Mouse (Mus musculus): ENCODE data around the gene Kpna1. TPM values are rescaled to one million over a fixed set of nuclear protein-coding genes. Genes with fewer than 3 reads are reported as not detected.
A peak's percentile ranks its signal among the peaks of the same experiment; 100 is the strongest.
"Not testable (repeated sequence)": the region's sequence is repeated elsewhere in the genome, so short reads cannot be mapped to it uniquely, and the experiment has no call there.

The Kpna1 gene
- polyA plus RNA-seq, 1 experiment from 2014 or later: 104 TPM

GRCm38 (mm10) chr16:36028120-36028519 lies 49.6 kb downstream of the Kpna1 start:
- ATAC-seq (ENCODE audit: low FRiP score, low TSS enrichment); H3K4me1 ChIP-seq (ENCODE audit: control insufficient read depth, insufficient read depth, low read length); DNase-seq; H3K9me3 ChIP-seq (ENCODE audit: control insufficient read depth, low read length); H3K9ac ChIP-seq (replicated peaks; ENCODE audit: low read length); H3K27ac ChIP-seq (replicated peaks; ENCODE audit: low read depth, low read length); H3K4me3 ChIP-seq (replicated peaks; ENCODE audit: low read depth, low read length); H3K4me2 ChIP-seq (ENCODE audit: low read length); H3K27me3 ChIP-seq (ENCODE audit: control insufficient read depth, insufficient read depth, low read length): not testable (repeated sequence)
- peaks cover 56% of the 10 kb centered on the region for H3K36me3 ChIP-seq (ENCODE audit: control insufficient read depth, insufficient read depth, low read length)
- 85% methylated on average over 1 of the region's 2 CpGs for WGBS

- peak; percentile 99 for DNase-seq
Observed at GRCm38 (mm10) chr16:36040640-36041624, 62.4 kb downstream of the Kpna1 start, which contains the start of gene Wdr5b. Gene Wdr5b (plus strand): TSS chr16:36041190.

GRCm38 (mm10) chr16:36041625-36042020 lies 63.1 kb downstream of the Kpna1 start:
- no peaks in the 10 kb centered on the region for H3K9me3 ChIP-seq (ENCODE audit: control insufficient read depth, low read length)
- ATAC-seq (ENCODE audit: low FRiP score, low TSS enrichment) (no peak; the same call in 1 of the 2 replicates), DNase-seq (no peak)
- H3K27me3 ChIP-seq (ENCODE audit: control insufficient read depth, insufficient read depth, low read length): no peaks in the 10 kb centered on the region
- H3K4me3 ChIP-seq (replicated peaks; ENCODE audit: low read depth, low read length): peak overlapping the region; percentile 63
- peaks cover 34% of the 10 kb centered on the region for H3K36me3 ChIP-seq (ENCODE audit: control insufficient read depth, insufficient read depth, low read length)
- peaks cover 19% of the 10 kb centered on the region for H3K4me1 ChIP-seq (ENCODE audit: control insufficient read depth, insufficient read depth, low read length)
- peak overlapping the region; percentile 68 for H3K9ac ChIP-seq (replicated peaks; ENCODE audit: low read length)
- H3K27ac ChIP-seq (replicated peaks; ENCODE audit: low read depth, low read length): peak overlapping the region; percentile 68
- peak overlapping the region; percentile 84 for H3K4me2 ChIP-seq (ENCODE audit: low read length)
- 34% methylated on average over 11 of the region's 11 CpGs for WGBS

More at GRCm38 (mm10) chr16:36040640-36041624, 62.4 kb downstream of the Kpna1 start, which contains the start of gene Wdr5b:
- peak within 1 kb of the TSS; percentile 68 for H3K27ac ChIP-seq (replicated peaks; ENCODE audit: low read depth, low read length)
- H3K4me1 ChIP-seq (ENCODE audit: control insufficient read depth, insufficient read depth, low read length): peaks cover 19% of the 10 kb centered on the region
- H3K9ac ChIP-seq (replicated peaks; ENCODE audit: low read length): peak within 1 kb of the TSS; percentile 68
- peak within 1 kb of the TSS; percentile 84 for H3K4me2 ChIP-seq (ENCODE audit: low read length)
- no peaks in the 10 kb centered on the region for H3K9me3 ChIP-seq (ENCODE audit: control insufficient read depth, low read length)
- WGBS: 4% methylated on average over 39 of the region's 39 CpGs
- H3K36me3 ChIP-seq (ENCODE audit: control insufficient read depth, insufficient read depth, low read length): peaks cover 30% of the 10 kb centered on the region
- peak; percentile 96 for ATAC-seq (ENCODE audit: low FRiP score, low TSS enrichment)
- H3K4me3 ChIP-seq (replicated peaks; ENCODE audit: low read depth, low read length): peak within 1 kb of the TSS; percentile 63
- no peaks in the 10 kb centered on the region for H3K27me3 ChIP-seq (ENCODE audit: control insufficient read depth, insufficient read depth, low read length)

- peaks cover 19% of the 10 kb centered on the region for H3K4me1 ChIP-seq (ENCODE audit: control insufficient read depth, insufficient read depth, low read length)
- no peaks in the 10 kb centered on the region for H3K27me3 ChIP-seq (ENCODE audit: control insufficient read depth, insufficient read depth, low read length)
- ATAC-seq (ENCODE audit: low FRiP score, low TSS enrichment) (no peak), DNase-seq (no peak)
- no peak overlapping the region for H3K4me2 ChIP-seq (ENCODE audit: low read length)
- H3K9ac ChIP-seq (replicated peaks; ENCODE audit: low read length): no peak overlapping the region
- WGBS: 89% methylated on average over 10 of the region's 10 CpGs
- H3K27ac ChIP-seq (replicated peaks; ENCODE audit: low read depth, low read length): no peak overlapping the region
- peaks cover 42% of the 10 kb centered on the region for H3K36me3 ChIP-seq (ENCODE audit: control insufficient read depth, insufficient read depth, low read length)
- no peaks in the 10 kb centered on the region for H3K9me3 ChIP-seq (ENCODE audit: control insufficient read depth, low read length)
- no peak overlapping the region for H3K4me3 ChIP-seq (replicated peaks; ENCODE audit: low read depth, low read length)
Observed at GRCm38 (mm10) chr16:36043073-36043472, 64.5 kb downstream of the Kpna1 start.

DNA sequence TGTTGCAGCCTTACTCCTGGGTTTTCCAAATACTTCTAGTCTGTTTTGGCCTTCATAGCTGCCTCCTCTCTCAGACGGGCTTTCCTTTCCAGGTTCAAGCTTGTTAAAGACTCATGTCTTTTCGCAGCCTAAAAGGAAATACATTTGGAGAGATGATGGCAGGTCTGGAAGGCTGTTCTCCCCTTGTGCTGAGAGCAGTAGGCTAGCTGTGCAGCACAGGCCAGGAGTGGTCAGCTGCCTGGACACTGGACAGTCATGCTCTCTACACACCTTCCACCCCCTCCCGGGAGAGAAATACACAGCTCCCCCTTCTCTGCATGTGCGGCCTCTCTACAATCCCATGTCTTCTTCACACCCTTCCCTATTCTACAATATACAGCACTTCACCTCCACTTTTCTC lies 65.4 kb downstream of the Kpna1 start:
- Histone ChIP-seq H3K9ac (replicated peaks; ENCODE audit: low read length) (no peak overlapping the region; the same call in 1 of the 2 replicates), H3K27me3 (ENCODE audit: control insufficient read depth, insufficient read depth, low read length) (no peaks in the 10 kb centered on the region), H3K9me3 (ENCODE audit: control insufficient read depth, low read length) (no peaks in the 10 kb centered on the region), H3K4me2 (ENCODE audit: low read length) (no peak overlapping the region), H3K4me3 (replicated peaks; ENCODE audit: low read depth, low read length) (no peak overlapping the region), H3K27ac (replicated peaks; ENCODE audit: low read depth, low read length) (no peak overlapping the region), H3K36me3 (ENCODE audit: control insufficient read depth, insufficient read depth, low read length) (peaks cover 51% of the 10 kb centered on the region), H3K4me1 (ENCODE audit: control insufficient read depth, insufficient read depth, low read length) (peaks cover 19% of the 10 kb centered on the region)
- WGBS: 90% methylated on average over 4 of the region's 4 CpGs
- no peak for ATAC-seq (ENCODE audit: low FRiP score, low TSS enrichment)
- DNase-seq: no peak

GRCm38 (mm10) chr16:36047538-36047937 lies 69.0 kb downstream of the Kpna1 start:
- 90% methylated on average over 4 of the region's 4 CpGs for WGBS
- no peak for DNase-seq
- Histone ChIP-seq H3K27ac (replicated peaks; ENCODE audit: low read depth, low read length) (no peak overlapping the region), H3K9me3 (ENCODE audit: control insufficient read depth, low read length) (no peaks in the 10 kb centered on the region), H3K27me3 (ENCODE audit: control insufficient read depth, insufficient read depth, low read length) (no peaks in the 10 kb centered on the region), H3K36me3 (ENCODE audit: control insufficient read depth, insufficient read depth, low read length) (peaks cover 76% of the 10 kb centered on the region), H3K9ac (replicated peaks; ENCODE audit: low read length) (no peak overlapping the region), H3K4me2 (ENCODE audit: low read length) (no peak overlapping the region), H3K4me1 (ENCODE audit: control insufficient read depth, insufficient read depth, low read length) (peaks cover 2% of the 10 kb centered on the region), H3K4me3 (replicated peaks; ENCODE audit: low read depth, low read length) (no peak overlapping the region)
- ATAC-seq (ENCODE audit: low FRiP score, low TSS enrichment): no peak

- Histone ChIP-seq H3K4me2 (ENCODE audit: low read length) (no peak overlapping the region), H3K9ac (replicated peaks; ENCODE audit: low read length) (no peak overlapping the region), H3K27ac (replicated peaks; ENCODE audit: low read depth, low read length) (no peak overlapping the region), H3K9me3 (ENCODE audit: control insufficient read depth, low read length) (no peaks in the 10 kb centered on the region), H3K27me3 (ENCODE audit: control insufficient read depth, insufficient read depth, low read length) (no peaks in the 10 kb centered on the region), H3K4me3 (replicated peaks; ENCODE audit: low read depth, low read length) (no peak overlapping the region), H3K4me1 (ENCODE audit: control insufficient read depth, insufficient read depth, low read length) (no peaks in the 10 kb centered on the region), H3K36me3 (ENCODE audit: control insufficient read depth, insufficient read depth, low read length) (peaks cover 47% of the 10 kb centered on the region)
- DNase-seq: no peak
- 96% methylated on average over 6 of the region's 6 CpGs for WGBS
- ATAC-seq (ENCODE audit: low FRiP score, low TSS enrichment): no peak
Observed at GRCm38 (mm10) chr16:36051491-36051890, 72.9 kb downstream of the Kpna1 start.

DNA sequence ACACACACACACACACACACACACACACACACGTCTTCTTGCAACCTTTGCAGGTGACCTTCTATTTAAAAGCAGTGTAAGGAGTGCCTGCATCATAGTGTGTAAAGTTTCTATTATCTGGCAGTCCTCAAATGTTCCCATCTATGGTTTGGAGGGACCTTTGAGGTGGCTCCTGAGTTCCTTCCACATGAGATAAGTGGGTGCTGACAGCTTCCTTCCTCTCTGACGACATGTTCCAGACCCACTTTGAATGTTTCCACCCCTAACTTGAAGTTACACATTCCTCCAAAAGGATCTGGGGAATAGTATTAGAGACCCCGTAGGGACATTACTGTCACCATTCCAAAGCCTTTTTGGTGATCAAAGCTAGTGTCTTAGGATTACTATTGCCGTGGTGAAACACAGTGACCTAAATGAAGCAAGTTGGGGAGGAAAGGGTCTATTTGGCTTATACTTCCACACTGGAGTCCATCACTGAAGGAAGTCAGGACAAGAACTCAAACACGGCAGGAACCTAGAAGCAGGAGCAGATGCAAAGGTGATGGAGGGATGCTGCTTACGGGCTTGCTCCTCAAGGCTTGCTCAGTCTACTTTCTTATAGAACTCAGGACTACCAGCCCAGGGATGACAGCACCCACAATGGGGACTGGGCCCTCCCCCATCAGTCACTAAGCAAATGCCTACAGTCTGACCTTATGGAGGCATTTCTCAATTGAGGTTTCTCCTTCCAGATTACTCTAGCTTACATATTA lies 75.2 kb downstream of the Kpna1 start:
- H3K27ac ChIP-seq (replicated peaks; ENCODE audit: low read depth, low read length): no peak overlapping the region
- ATAC-seq (ENCODE audit: low FRiP score, low TSS enrichment): no peak
- no peaks in the 10 kb centered on the region for H3K4me1 ChIP-seq (ENCODE audit: control insufficient read depth, insufficient read depth, low read length)
- H3K9ac ChIP-seq (replicated peaks; ENCODE audit: low read length): no peak overlapping the region
- no peak overlapping the region for H3K4me3 ChIP-seq (replicated peaks; ENCODE audit: low read depth, low read length)
- no peaks in the 10 kb centered on the region for H3K9me3 ChIP-seq (ENCODE audit: control insufficient read depth, low read length)
- DNase-seq: no peak
- no peaks in the 10 kb centered on the region for H3K27me3 ChIP-seq (ENCODE audit: control insufficient read depth, insufficient read depth, low read length)
- WGBS: 90% methylated on average over 6 of the region's 6 CpGs
- H3K4me2 ChIP-seq (ENCODE audit: low read length): no peak overlapping the region
- peaks cover 28% of the 10 kb centered on the region for H3K36me3 ChIP-seq (ENCODE audit: control insufficient read depth, insufficient read depth, low read length)
